Mouse (Mus musculus) left cerebral cortex, postnatal 4 days (tissue): ENCODE data around the gene Sbno1. TPM values are rescaled to one million over a fixed set of nuclear protein-coding genes. Genes with fewer than 3 reads are reported as not detected.
A peak's percentile ranks its signal among the peaks of the same experiment; 100 is the strongest.
"Not testable (repeated sequence)": the region's sequence is repeated elsewhere in the genome, so short reads cannot be mapped to it uniquely, and the experiment has no call there.

ENCODE experiments used
- DNase-seq: peaks from one replicate; pipeline ENCODE4 v3.0.0-alpha.2; 2022
- intact Hi-C: fragments of 180-260 bp; cut with DNase I; formaldehyde crosslinking; loops from one replicate; pipeline ENCODE4 v1.15.1; 2025
- total RNA-seq, 2 experiments: library from RNA; stranded (reverse); gene quantifications; 2 replicates each; pipeline ENCODE4 v1.2.3; 2021

The Sbno1 gene
- 100 to 1,000 TPM; 126 to 131 TPM for total RNA-seq

DNA sequence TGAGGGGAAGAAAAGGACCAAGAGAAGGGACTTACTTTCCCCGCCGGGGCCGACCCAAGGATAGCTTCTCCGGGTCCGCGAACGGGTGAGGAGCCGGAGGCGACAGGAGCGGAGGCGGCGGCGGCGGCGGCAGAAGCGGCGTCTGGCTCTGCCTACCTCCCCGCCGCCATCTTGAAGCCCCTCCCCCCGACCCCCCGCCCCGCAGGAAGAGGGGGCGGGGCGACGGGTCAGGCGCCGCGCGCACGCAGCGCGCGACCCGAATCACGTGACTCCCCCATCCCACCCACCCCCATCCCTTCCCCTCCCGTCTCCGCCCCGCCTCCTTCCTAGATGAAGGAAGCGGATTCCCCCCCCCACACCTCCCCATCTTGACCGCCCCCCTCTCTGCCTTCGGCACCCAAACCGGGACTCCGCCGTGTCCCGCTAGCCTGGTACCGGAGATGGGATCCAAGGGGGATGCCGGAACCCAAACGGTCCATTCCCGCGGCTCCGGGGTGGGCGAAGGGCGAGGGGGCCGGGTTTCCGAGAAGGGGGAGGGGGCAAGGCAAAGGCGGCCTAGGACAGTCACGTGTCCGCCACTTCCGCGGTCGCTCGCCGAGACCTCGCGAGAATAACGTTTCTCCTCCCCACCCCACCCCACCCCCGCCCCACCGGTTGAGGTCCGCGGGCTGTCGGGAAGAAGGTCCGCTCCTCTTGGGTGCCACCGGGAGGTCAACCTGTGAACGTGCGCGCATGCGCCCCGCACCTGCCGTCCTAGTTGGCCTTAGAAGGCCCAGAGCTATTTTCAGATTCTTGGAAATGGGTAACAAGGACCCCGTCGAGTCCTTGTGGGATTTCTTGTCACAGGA is at the start of gene Sbno1:
Gene Sbno1 (minus strand): TSS at position 590 of the 848 bp plus-strand sequence.
- intact Hi-C loops: no loop called here
- peak; percentile 95 for DNase-seq

- intact Hi-C loops: no loop called here
- DNase-seq: no peak
Observed at GRCm38 (mm10) chr5:124470591-124471171, 44.9 kb upstream of the Sbno1 start.

- intact Hi-C loops: no loop called here
- DNase-seq: no peak
Observed at GRCm38 (mm10) chr5:124469486-124469885, 43.7 kb upstream of the Sbno1 start.

GRCm38 (mm10) chr5:124468365-124468764 is 42.6 kb upstream of the Sbno1 start:
- intact Hi-C loops: no loop called here
- DNase-seq: no peak

DNA sequence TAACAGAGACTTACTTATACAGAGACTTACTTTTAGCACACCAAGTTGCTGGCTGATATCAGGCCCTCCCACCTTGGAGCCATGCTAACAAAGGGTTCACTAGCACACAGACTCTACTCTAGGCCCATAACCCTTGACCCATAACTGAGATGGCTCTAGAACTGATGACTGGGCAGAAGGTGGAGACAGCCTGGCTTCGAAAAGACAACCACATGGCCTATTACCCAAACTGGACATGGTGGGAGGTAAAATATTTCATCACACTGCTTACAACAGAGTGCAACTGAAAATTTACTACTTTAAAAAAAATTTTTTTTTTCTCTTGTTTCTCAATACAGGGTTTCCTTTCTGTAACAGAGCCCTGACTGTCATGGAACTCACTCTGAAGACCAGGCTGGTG is 42.0 kb upstream of the Sbno1 start:
- intact Hi-C loops: no loop called here
- no peak for DNase-seq

GRCm38 (mm10) chr5:124464905-124465304 is 39.1 kb upstream of the Sbno1 start:
- DNase-seq: no peak
- intact Hi-C loops: no loop called here

DNA sequence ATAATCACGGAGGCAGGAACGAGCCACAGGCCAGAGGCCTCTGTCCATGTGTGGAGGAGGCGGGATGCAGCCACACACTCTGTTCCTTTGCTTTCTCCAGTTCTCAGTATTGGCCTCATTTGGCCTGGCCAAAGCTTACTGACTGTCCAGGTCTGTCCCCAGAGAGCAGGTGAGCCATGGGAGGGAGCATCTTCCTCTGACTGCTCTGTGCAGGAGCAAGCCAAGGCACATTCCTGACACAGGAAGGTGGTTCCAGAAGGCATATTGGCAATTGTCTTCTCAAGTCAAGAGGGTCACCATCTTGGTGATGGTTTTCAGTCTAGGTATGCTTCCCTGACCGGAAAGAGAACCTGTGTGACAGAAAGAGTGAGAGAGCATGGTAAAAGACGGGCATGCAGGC is 37.7 kb upstream of the Sbno1 start:
- DNase-seq: no peak
- intact Hi-C loops: no loop called here

- DNase-seq: no peak
- intact Hi-C loops: no loop called here
Observed at GRCm38 (mm10) chr5:124462297-124463025, 36.7 kb upstream of the Sbno1 start.

- DNase-seq, intact Hi-C loops: not testable (repeated sequence)
Observed at GRCm38 (mm10) chr5:124460922-124461321, 35.1 kb upstream of the Sbno1 start.

DNA sequence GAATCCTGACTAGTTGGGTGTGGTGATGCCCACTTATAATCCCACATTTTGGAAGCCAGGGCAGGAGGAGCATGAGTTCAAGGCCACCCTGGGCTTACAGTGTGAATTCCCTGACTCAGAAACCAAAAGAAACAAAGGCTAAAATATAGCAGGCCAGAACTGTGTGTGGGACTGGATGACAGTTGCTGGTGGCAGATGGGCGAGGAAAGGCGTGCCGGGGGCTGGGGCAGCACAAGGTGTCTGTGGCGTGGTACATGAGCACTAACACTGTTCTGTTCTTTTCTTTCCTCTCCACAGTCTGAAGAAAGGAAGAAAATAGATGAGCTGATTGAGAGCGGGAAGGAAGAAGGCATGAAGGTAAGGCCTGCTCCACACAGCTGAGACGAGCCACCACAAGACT is 31.0 kb upstream of the Sbno1 start:
- DNase-seq: no peak
- intact Hi-C loops: no loop called here

GRCm38 (mm10) chr5:124454082-124454419 is 28.2 kb upstream of the Sbno1 start:
- intact Hi-C loops: no loop called here
- DNase-seq: no peak

DNA sequence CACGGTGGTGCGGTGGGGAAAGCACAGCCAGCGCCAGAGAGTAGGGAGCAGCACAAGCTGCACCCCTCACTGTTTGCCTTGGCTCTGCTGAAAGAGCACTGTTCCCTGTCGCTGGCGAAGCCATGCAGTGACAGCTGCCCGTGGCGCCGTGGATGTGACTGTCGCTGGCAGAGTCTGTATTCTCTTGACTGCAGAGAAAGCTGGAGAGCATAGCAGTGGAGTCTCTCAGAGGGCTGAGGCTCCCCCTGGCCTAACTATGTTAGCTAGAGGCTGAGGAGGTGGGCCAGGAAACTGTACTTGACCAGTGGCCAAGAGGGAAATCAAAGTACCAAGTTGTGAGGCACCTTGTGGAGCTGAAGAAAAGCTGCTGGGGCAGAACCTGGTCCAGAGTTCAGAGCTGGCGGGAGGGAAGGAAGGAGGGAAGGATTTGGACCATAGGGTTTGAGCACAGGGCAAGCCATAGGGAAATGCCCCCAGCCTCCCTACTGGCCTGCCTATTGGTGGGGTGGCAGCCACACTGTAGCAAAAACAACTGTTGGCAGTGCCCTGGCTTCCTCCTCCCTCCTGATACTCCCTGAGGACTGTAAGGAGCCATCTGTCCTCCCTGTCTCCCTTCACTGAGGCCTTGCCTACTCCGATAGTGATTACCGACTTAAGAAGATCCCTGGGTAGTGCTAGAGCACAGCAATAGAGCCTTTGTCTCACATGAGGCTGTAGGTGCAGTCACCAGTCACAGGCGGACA is 27.7 kb upstream of the Sbno1 start:
- DNase-seq: peak; percentile 78
- intact Hi-C loops: no loop called here

DNA sequence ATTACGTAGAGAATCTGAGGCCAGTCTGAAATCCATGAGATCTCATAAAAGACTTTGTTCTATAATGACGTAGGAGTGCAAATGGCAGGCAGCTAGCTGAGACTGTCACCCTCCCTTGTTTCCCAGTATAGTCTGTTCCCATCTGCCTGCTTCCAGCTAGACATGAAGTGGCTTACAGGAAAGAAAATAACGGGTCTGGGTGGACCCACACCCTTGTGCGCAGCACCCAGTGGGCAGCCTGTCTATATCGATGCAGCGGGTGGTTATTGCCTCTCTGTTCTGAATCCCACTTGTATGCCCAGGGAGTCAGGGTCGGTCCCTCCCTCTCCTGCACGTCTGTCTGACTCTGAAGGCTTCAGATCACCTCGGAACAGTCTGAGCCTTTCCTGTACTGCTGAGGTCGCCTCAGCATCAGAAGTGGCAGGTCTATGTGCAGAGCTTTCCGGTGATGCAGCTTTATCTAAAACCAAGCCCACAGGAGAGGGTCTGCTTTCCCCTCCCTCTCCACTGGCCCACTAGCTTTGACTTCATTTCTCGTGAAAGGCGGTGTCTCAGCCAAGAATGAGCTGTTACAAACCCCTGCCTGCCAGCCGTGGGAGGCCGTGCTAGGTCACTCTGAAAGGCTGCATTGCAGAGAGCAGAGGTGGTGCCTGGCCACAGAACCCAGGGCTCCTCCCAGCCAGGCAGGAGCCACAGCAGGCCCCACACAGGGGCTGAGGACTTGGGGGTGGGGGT is 26.9 kb upstream of the Sbno1 start:
- intact Hi-C loops: no loop called here
- DNase-seq: peak; percentile 19

DNA sequence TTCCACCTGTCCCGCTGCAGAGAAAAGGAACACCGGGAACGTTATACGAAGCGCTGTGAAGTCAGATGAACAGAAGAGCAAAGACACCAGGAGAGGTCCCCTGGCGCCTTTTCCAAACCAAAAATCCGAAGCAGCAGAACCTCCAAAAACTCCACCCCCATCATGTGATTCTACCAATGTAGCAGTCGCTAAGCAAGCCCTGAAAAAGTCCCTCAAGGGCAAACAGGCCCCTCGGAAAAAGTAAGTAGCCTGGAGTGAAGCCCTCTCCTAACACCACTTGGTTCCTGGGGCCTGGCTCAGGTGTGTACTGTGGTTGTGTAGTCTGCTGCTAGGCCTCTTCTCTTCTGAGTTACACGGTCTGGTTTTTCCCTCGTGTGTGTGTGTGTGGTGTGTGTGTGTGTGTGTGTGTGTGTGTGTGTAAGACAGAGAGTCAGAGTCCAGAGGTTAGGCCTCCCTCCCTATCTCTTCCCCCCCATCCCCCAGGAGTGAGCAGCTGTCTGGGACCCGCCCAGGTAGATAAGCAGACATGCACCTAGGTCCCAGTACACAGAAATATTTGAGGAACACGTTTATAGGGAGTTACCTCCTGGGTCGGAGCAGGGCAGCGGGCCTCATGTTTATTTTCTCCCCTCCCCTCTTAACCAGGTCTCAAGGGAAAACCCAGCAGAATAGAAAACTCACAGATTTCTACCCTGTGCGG is 25.0 kb upstream of the Sbno1 start:
- intact Hi-C loops: no loop called here
- DNase-seq: no peak

GRCm38 (mm10) chr5:124450051-124450450 is 24.2 kb upstream of the Sbno1 start:
- intact Hi-C loops: no loop called here
- no peak for DNase-seq

GRCm38 (mm10) chr5:124449494-124449893 is 23.7 kb upstream of the Sbno1 start:
- no peak for DNase-seq
- intact Hi-C loops: no loop called here

GRCm38 (mm10) chr5:124446301-124446881 is 20.6 kb upstream of the Sbno1 start:
- intact Hi-C loops: no loop called here
- DNase-seq: peak; percentile 44

- DNase-seq: peak; percentile 43
Observed at GRCm38 (mm10) chr5:124445621-124446293, 20.0 kb upstream of the Sbno1 start.

More at GRCm38 (mm10) chr5:124445621-124446293, 20.0 kb upstream of the Sbno1 start:
- intact Hi-C loops: no loop called here
